ENCODE assay signal across 32 mouse cellular contexts in the genomic region with DNA sequence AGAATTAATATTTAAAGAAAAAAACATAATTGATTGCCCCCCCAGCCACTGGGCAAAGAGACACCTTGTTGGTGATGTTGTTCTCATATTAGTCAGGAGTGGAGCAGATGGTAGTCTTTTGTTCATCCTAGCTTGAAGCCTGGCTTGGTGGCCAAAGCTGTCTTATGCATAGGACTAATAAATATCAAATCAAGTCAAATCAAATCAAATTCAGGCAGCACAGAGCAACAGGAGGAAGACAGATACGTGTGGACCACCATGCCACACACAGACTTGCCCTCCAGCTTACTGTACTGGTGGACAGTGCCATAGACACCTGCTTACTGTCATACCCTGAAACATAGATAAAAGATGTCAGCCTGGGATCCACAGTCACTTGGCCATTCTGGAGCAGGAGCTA.
"Had no signal": no experiment of that assay in that cellular context is flagged by ENCODE, and none has a peak within 500 bp of the region (broad histone marks: within the 10 kb centered on the region; RNA-seq: fewer than 3 reads in every experiment).

No protein-coding gene starts in this region.

- DNase-seq: left cerebral cortex, postnatal 4 days; liver; liver, embryonic 13.5 days; liver, postnatal 0 days; lung, adult 18-20 months; lung, adult 2 months; lung, embryonic 14.5 days; lung, postnatal 10 days; lung, postnatal 14 days; lung, postnatal 36 days; lung, postnatal 4 days; midbrain, embryonic 14.5 days had no signal

- H3K27me3 ChIP-seq: limb, embryonic 12.5 days; limb, embryonic 13.5 days; limb, embryonic 15.5 days; liver, embryonic 12.5 days; liver, embryonic 13.5 days; liver, embryonic 15.5 days; lung, embryonic 15.5 days; megakaryocyte, embryonic 14.5 days; midbrain, embryonic 12.5 days; midbrain, embryonic 13.5 days; midbrain, embryonic 15.5 days; neural tube, embryonic 12.5 days had no signal

- H3K36me3 ChIP-seq: limb, embryonic 10.5 days; limb, embryonic 12.5 days; limb, embryonic 13.5 days; limb, embryonic 15.5 days; liver, embryonic 12.5 days; liver, embryonic 13.5 days; liver, embryonic 15.5 days; lung, embryonic 15.5 days; midbrain, embryonic 10.5 days; midbrain, embryonic 12.5 days; midbrain, embryonic 13.5 days; midbrain, embryonic 15.5 days; neural tube, embryonic 12.5 days had no signal

- H3K4me2 ChIP-seq: limb, embryonic 12.5 days; limb, embryonic 13.5 days; limb, embryonic 15.5 days; liver, embryonic 11.5 days; liver, embryonic 12.5 days; liver, embryonic 13.5 days; liver, embryonic 15.5 days; lung, embryonic 14.5 days; lung, embryonic 15.5 days; midbrain, embryonic 11.5 days; midbrain, embryonic 12.5 days; midbrain, embryonic 13.5 days; midbrain, embryonic 15.5 days; neural tube, embryonic 12.5 days had no signal

- H3K27ac ChIP-seq: limb, embryonic 10.5 days; limb, embryonic 12.5 days; limb, embryonic 13.5 days; limb, embryonic 15.5 days; liver, embryonic 12.5 days; liver, embryonic 13.5 days; liver, embryonic 14.5 days; liver, embryonic 15.5 days; lung, embryonic 15.5 days; macrophage; midbrain, embryonic 10.5 days; midbrain, embryonic 12.5 days; midbrain, embryonic 13.5 days; midbrain, embryonic 15.5 days; neural tube, embryonic 12.5 days had no signal

- H3K4me1 ChIP-seq: limb, embryonic 10.5 days; limb, embryonic 12.5 days; limb, embryonic 13.5 days; limb, embryonic 15.5 days; liver, embryonic 12.5 days; liver, embryonic 13.5 days; liver, embryonic 15.5 days; lung, embryonic 15.5 days; megakaryocyte, embryonic 14.5 days; midbrain, embryonic 10.5 days; midbrain, embryonic 12.5 days; midbrain, embryonic 13.5 days; midbrain, embryonic 15.5 days; neural tube, embryonic 12.5 days had no signal

- H3K4me3 ChIP-seq: limb, embryonic 10.5 days; limb, embryonic 12.5 days; limb, embryonic 13.5 days; limb, embryonic 15.5 days; liver, embryonic 12.5 days; liver, embryonic 13.5 days; liver, embryonic 15.5 days; lung, embryonic 15.5 days; megakaryocyte, embryonic 14.5 days; midbrain, embryonic 10.5 days; midbrain, embryonic 12.5 days; midbrain, embryonic 13.5 days; midbrain, embryonic 15.5 days; myocyte; neural tube, embryonic 12.5 days had no signal

- H3K9ac ChIP-seq: limb, embryonic 12.5 days; limb, embryonic 13.5 days; limb, embryonic 15.5 days; liver, embryonic 12.5 days; liver, embryonic 13.5 days; liver, embryonic 14.5 days; liver, embryonic 15.5 days; liver, postnatal 0 days; lung, embryonic 14.5 days; lung, embryonic 15.5 days; midbrain, embryonic 12.5 days; midbrain, embryonic 13.5 days; midbrain, embryonic 15.5 days; neural tube, embryonic 12.5 days had no signal

- H3K9me3 ChIP-seq: limb, embryonic 10.5 days; limb, embryonic 12.5 days; limb, embryonic 13.5 days; limb, embryonic 15.5 days; liver, embryonic 12.5 days; liver, embryonic 13.5 days; liver, embryonic 15.5 days; lung, embryonic 15.5 days; midbrain, embryonic 10.5 days; midbrain, embryonic 12.5 days; midbrain, embryonic 13.5 days; midbrain, embryonic 15.5 days; neural tube, embryonic 12.5 days had no signal

- ATAC-seq: liver, embryonic 12.5 days; liver, postnatal 0 days; lung, postnatal 0 days; midbrain, embryonic 13.5 days; midbrain, embryonic 15.5 days; midbrain, embryonic 16.5 days had no signal
